Mouse (Mus musculus) erythroblast, embryonic 14.5 days (primary cell): Measurements from ENCODE around the gene Pard6b.

Source experiments
- GATA1 ChIP-seq: IDR thresholded peaks from 2 replicates; pipeline ENCODE4 v1.6.1; 2012; ENCODE audit warnings: low read length, inconsistent platforms, mixed read lengths
- TAL1 ChIP-seq: IDR thresholded peaks from 3 replicates; pipeline ENCODE4 v1.6.1; 2012; ENCODE audit warnings: low read length, inconsistent platforms, mixed read lengths

- no peak for TF ChIP-seq GATA1
- no peak for TF ChIP-seq TAL1
Observed at GRCm38 (mm10) chr2:168145437-168145836, 64.6 kb downstream of the Pard6b start.
